ENCODE assay signal across 13 mouse cellular contexts in the genomic region with DNA sequence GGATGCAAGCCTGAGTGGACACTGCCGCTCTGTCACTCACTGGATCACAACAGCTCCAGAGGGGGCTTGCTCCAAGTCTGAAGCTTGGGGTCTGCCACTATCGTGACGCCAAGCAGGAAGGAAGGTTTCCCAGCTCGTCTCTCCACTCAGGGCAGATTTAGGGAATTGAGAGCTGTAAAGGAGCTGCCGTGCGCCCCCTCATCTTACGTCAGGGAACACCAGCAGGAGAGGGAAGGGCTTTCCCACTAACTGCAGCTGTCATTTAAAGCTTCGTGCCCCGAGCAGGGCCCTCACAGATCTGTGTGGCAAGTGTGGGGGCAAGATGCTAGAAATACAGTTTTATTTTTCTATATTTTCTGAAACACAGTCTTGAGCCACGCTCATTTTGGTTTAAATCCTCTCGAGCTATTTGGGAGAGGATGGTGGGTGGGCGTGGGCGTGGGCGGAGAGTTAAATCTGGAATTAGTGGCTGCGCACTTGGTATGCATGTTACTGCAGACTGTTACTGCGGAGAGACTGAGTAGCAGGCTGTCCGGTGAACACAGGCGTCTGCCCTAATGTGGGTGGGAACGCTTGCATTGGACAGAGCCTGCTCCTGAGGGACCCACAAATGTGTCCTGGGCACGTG. TPM values are rescaled to one million over a fixed set of nuclear protein-coding genes. Genes with fewer than 3 reads are reported as not detected.
DNase-seq lines count a peak whose midpoint lies in the region; ATAC-seq and TF ChIP-seq lines count a peak whose summit lies in the region.
"Had no signal": no experiment of that assay in that cellular context is flagged by ENCODE, and none has a peak within 500 bp of the region (broad histone marks: within the 10 kb centered on the region; RNA-seq: fewer than 3 reads in every experiment).

No protein-coding gene starts in this region.

- H3K27me3 ChIP-seq in kidney, embryonic 15.5 days, result no peaks in the 10 kb centered on the region
- no peaks in the 10 kb centered on the region for H3K27me3 ChIP-seq in heart, embryonic 10.5 days (ENCODE audit: insufficient read depth, poor library complexity, severe bottlenecking)
- H3K27me3 ChIP-seq: hindbrain, embryonic 13.5 days had no signal

- WGBS in kidney, embryonic 15.5 days, result 50% methylated on average over 20 of the region's 20 CpGs
- WGBS in heart, embryonic 10.5 days, result 81% methylated on average over 20 of the region's 20 CpGs

- peaks cover 27% of the 10 kb centered on the region for H3K4me1 ChIP-seq in kidney, embryonic 15.5 days
- peaks cover 33% of the 10 kb centered on the region for H3K4me1 ChIP-seq in heart, embryonic 10.5 days
- H3K4me1 ChIP-seq: hindbrain, embryonic 13.5 days had no signal

- peaks cover 21% of the 10 kb centered on the region for H3K36me3 ChIP-seq in kidney, embryonic 15.5 days
- H3K36me3 ChIP-seq in heart, embryonic 10.5 days, result peaks cover 46% of the 10 kb centered on the region

- H3K4me3 ChIP-seq in kidney, embryonic 15.5 days (replicated peaks), result no peak overlapping the region
- H3K4me3 ChIP-seq in left cerebral cortex, adult 2 months, result peak overlapping the region; percentile 36; the same call in 1 of the 2 replicates
- H3K4me3 ChIP-seq in heart, embryonic 10.5 days, result no peak overlapping the region
- H3K4me3 ChIP-seq: hindbrain, embryonic 13.5 days had no signal

- intact Hi-C loops in left cerebral cortex, adult 2 months (cut with DNase I), result loop anchor here (1.0 to 2.0 kb wide), 3 partner anchors 10 to 119 kb away; no protein-coding TSS in a partner anchor

- no peak for DNase-seq in kidney, postnatal 10 days
- DNase-seq in frontal cortex, postnatal 25 days (ENCODE audit: low spot score in 2 of 2), result peak; percentile 87 to 88
- peak; percentile 87 to 90 for DNase-seq in left cerebral cortex, adult 2 months (ENCODE audit: extremely low spot score in 1 of 2, low spot score in 2 of 2)
- peak; percentile 90 for DNase-seq in right cerebral cortex, postnatal 25 days
- DNase-seq in embryo, embryonic 9.5 days (ENCODE audit: extremely low spot score), result no peak
- no peak for DNase-seq in heart, embryonic 10.5 days (ENCODE audit: low spot score)
- DNase-seq in lung, postnatal 10 days, result no peak
- DNase-seq: B cell, adult 2 months; embryo, embryonic 11 days; kidney, postnatal 14 days had no signal

- no peak for TF ChIP-seq CTCF in left cerebral cortex, adult 2 months (IDR thresholded peaks at IDR 0.05)

- no peak overlapping the region for H3K9ac ChIP-seq in kidney, embryonic 15.5 days
- H3K9ac ChIP-seq: hindbrain, embryonic 13.5 days had no signal

- 0 out of 2 replicates have a peak overlapping the region, but pooled peaks have one; percentile 23 for H3K27ac ChIP-seq in kidney, embryonic 15.5 days
- peak overlapping the region; percentile 96 for H3K27ac ChIP-seq in left cerebral cortex, adult 2 months
- H3K27ac ChIP-seq in heart, embryonic 10.5 days, result no peak overlapping the region
- H3K27ac ChIP-seq: hindbrain, embryonic 13.5 days had no signal

- H3K4me2 ChIP-seq in kidney, embryonic 15.5 days, result peak overlapping the region; percentile 10; the same call in 1 of the 2 replicates
- H3K4me2 ChIP-seq: hindbrain, embryonic 13.5 days had no signal

- ATAC-seq in kidney, embryonic 15.5 days (replicated peaks; ENCODE audit: low FRiP score), result peak; percentile 34; the same call in 1 of the 2 replicates
- ATAC-seq: forebrain, embryonic 14.5 days had no signal

- no peaks in the 10 kb centered on the region for H3K9me3 ChIP-seq in kidney, embryonic 15.5 days (replicated peaks)
- H3K9me3 ChIP-seq in heart, embryonic 10.5 days, result no peaks in the 10 kb centered on the region
- H3K9me3 ChIP-seq: hindbrain, embryonic 13.5 days had no signal

RNA-seq across cellular contexts. Expression of gene Poc1a, which starts 19.4 kb away (rescaled TPM):
- polyA plus RNA-seq in kidney, embryonic 15.5 days (2015; fragmentation: Nextera tagmentation; extraction: Ambion mirVana), result 24.5 and 28.0 TPM in 2 replicates
- 10 to 100 TPM; 18.6 to 19.6 TPM for total RNA-seq in left cerebral cortex, adult 2 months (2021)
- polyA plus RNA-seq in heart, embryonic 10.5 days (2016; fragmentation: Nextera tagmentation; extraction: Ambion mirVana), result 36.5 and 42.3 TPM in 2 replicates

RNA-seq across cellular contexts. Expression of gene Alas1, which starts 51.8 kb away (rescaled TPM):
- 104 and 121 TPM in 2 replicates for polyA plus RNA-seq in kidney, embryonic 15.5 days (2015; fragmentation: Nextera tagmentation; extraction: Ambion mirVana)
- 100 to 1,000 TPM; 138 to 140 TPM for total RNA-seq in left cerebral cortex, adult 2 months (2021)
- polyA plus RNA-seq in heart, embryonic 10.5 days (2016; fragmentation: Nextera tagmentation; extraction: Ambion mirVana), result 96.9 and 120 TPM in 2 replicates

Comparison
In these comparisons a context has a peak if more than half of its experiments do, and no peak if none do; other contexts are left out.
1. DNase-seq: peak in frontal cortex, postnatal 25 days (2 of 2), left cerebral cortex, adult 2 months (2 of 2) and right cerebral cortex, postnatal 25 days (single experiment); none in kidney, postnatal 10 days (single experiment), embryo, embryonic 9.5 days (single experiment), heart, embryonic 10.5 days (single experiment) and lung, postnatal 10 days (single experiment).